Mouse (Mus musculus): ENCODE measurements around the gene Csnk2a2. TPM values are rescaled to one million over a fixed set of nuclear protein-coding genes. Genes with fewer than 3 reads are reported as not detected.

The Csnk2a2 gene
- polyA plus RNA-seq, 1 experiment from 2014 or later: 10.6 TPM

DNA sequence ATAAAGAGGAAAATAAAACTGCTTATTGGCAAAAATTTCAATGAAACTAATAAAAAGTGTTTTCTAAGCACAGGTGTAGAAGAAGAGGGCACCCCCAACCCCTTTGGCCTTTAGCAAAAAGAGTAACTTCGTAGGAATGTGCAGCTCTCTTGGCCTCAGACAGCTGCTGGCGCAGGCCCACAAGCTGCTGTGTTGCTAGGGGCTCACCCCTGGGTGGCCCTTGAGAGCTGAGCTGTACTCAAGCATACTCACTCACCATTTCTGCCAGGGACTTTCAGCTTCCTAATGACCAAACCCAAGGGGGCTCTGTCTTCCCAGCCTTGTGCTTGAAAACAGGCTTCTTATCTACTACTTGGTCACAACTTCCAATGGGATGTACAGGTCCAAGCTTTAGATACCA lies 23.3 kb downstream of the Csnk2a2 start:
- peaks cover 58% of the 10 kb centered on the region for H3K36me3 ChIP-seq
- no peak for ATAC-seq (replicated peaks)
- no peaks in the 10 kb centered on the region for H3K4me1 ChIP-seq
- H3K27me3 ChIP-seq: no peaks in the 10 kb centered on the region
- H3K27ac ChIP-seq (replicated peaks): no peak overlapping the region
- no peak overlapping the region for H3K9ac ChIP-seq (replicated peaks)
- 89% methylated on average over 2 of the region's 2 CpGs for WGBS
- H3K4me3 ChIP-seq: no peak overlapping the region
- H3K9me3 ChIP-seq: no peaks in the 10 kb centered on the region
- no peak overlapping the region for H3K4me2 ChIP-seq (replicated peaks)

DNA sequence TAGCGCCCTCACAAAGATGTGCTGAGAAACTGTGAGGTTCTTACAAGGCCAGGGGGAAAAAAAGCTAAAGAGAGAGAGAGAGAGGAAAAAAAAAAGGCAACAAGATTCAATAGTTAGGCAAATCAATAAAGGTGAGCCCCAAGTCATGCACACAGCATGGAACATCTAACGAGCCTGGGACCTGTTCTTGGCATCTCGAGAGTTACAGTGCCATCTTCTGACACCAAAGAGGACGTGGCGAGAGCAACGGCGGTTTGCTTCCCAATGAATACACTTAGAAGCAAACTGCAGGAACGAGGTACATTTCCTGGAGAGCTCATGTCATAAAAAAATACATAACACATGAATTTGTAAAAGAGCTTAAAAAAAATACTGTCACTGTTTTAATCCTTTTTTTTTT lies 37.3 kb downstream of the Csnk2a2 start:
- ATAC-seq (replicated peaks): no peak
- peaks cover 84% of the 10 kb centered on the region for H3K36me3 ChIP-seq

DNA sequence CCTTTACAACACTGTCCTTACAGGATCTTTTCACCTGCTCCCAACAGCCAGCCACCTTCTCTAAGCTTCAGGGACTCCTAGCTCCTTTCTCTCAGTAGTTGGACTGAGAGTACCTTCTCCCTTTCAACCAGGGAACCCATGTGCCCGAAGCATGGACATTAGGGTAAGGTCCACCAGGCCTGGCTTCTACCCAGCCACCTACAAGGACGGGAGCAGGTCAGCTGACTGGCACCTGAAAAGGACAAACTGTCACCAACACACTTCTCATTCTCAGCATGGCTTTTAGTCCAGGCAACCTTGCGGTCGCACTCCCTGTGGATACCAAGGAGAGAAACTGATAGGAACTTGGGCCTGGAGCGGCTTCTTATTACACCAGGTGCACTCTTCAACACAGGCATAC lies 39.6 kb downstream of the Csnk2a2 start:
- no peak overlapping the region for H3K27ac ChIP-seq (replicated peaks)
- H3K9me3 ChIP-seq: no peaks in the 10 kb centered on the region
- no peak overlapping the region for H3K9ac ChIP-seq (replicated peaks)
- WGBS: 96% methylated on average over 5 of the region's 5 CpGs
- H3K4me3 ChIP-seq: no peak overlapping the region
- H3K27me3 ChIP-seq: no peaks in the 10 kb centered on the region
- no peak overlapping the region for H3K4me2 ChIP-seq (replicated peaks)
- peaks cover 72% of the 10 kb centered on the region for H3K36me3 ChIP-seq
- no peaks in the 10 kb centered on the region for H3K4me1 ChIP-seq
- ATAC-seq (replicated peaks): no peak

More for the DNA sequence above, 37.3 kb downstream of the Csnk2a2 start:
- Histone ChIP-seq H3K4me3 (no peak overlapping the region), H3K27me3 (no peaks in the 10 kb centered on the region), H3K27ac (replicated peaks) (no peak overlapping the region), H3K4me2 (replicated peaks) (no peak overlapping the region), H3K9ac (replicated peaks) (no peak overlapping the region), H3K4me1 (no peaks in the 10 kb centered on the region), H3K9me3 (no peaks in the 10 kb centered on the region)
- 50% methylated on average over 8 of the region's 8 CpGs for WGBS

DNA sequence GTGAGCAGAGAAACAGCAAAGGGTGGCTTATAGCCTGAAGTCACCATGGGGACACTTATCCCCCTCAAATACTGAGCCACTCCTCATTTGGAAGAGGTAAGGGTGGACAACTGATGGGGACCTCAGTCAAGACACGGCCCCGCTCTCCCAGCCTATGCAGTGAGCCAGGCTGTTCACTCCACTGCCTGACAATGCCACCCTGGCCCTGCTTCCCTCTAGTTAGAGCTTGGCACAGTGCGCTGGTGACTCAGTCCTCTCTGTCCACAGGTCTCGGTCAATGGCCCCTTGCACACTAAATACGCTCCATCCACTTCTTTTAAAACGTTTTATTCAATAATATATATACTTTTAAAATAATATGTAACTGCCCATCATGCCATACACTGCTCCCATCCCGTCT lies 42.2 kb downstream of the Csnk2a2 start:
- Histone ChIP-seq H3K4me3 (no peak overlapping the region), H3K9me3 (no peaks in the 10 kb centered on the region), H3K36me3 (peaks cover 47% of the 10 kb centered on the region), H3K9ac (replicated peaks) (no peak overlapping the region), H3K4me2 (replicated peaks) (no peak overlapping the region), H3K27me3 (no peaks in the 10 kb centered on the region), H3K27ac (replicated peaks) (no peak overlapping the region), H3K4me1 (no peaks in the 10 kb centered on the region)
- ATAC-seq (replicated peaks): no peak; the same call in 1 of the 2 replicates
- 89% methylated on average over 7 of the region's 7 CpGs for WGBS

DNA sequence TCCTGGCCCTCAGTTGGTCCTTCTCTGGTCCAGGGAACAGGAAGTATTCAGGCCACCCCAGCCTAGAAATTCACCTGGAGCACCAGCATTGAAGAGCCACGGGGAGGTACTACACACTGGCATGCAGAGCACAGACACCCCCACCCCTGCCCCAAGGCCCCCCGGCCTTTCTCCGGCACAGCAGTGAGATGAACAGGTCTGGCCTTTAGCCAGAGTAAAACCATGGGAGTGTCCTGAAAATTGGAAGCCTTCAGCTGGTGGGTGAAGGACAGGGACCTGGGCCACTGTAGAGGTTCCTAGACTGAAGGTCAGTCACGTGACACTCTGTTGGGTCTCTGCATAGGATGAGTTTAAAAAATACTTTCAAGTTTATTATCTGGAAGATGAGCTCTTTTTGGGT lies 44.8 kb downstream of the Csnk2a2 start:
- 84% methylated on average over 4 of the region's 4 CpGs for WGBS
- no peak overlapping the region for H3K27ac ChIP-seq (replicated peaks)
- H3K36me3 ChIP-seq: peaks cover 29% of the 10 kb centered on the region
- H3K4me3 ChIP-seq: no peak overlapping the region
- no peaks in the 10 kb centered on the region for H3K27me3 ChIP-seq
- H3K4me1 ChIP-seq: no peaks in the 10 kb centered on the region
- no peak overlapping the region for H3K4me2 ChIP-seq (replicated peaks)
- H3K9ac ChIP-seq (replicated peaks): no peak overlapping the region
- ATAC-seq (replicated peaks): no peak
- H3K9me3 ChIP-seq: no peaks in the 10 kb centered on the region

DNA sequence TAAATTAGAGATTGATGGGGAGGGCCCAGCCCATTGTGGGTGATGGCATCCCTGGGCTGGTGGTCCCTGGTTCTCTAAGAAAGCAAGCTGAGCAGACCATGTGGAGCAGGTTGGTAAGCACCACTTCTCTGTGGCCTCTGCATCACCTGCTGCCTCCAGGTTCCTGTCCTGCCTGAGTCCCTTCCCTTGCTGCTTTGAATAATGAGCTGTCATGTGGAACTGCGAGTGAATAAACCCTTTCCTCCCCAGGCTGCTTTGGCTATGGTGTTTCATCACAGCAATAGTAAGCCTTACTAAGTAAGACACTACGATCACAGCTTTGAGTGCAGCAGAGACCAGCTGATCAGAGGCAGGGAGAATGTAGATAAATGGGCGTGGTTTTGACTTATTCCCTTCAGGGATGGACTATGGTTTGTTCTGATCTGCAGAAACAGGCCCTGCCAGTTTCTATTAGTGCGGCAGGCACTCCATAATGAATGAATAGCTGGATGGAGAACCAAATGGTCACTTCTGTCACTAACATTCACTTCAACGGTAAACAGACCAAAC lies 48.3 kb downstream of the Csnk2a2 start:
- Histone ChIP-seq H3K4me1 (0 out of 2 replicates have a peak, but pooled peaks cover 5% of the 10 kb centered on the region), H3K4me3 (no peak overlapping the region), H3K27me3 (no peaks in the 10 kb centered on the region), H3K36me3 (no peaks in the 10 kb centered on the region), H3K4me2 (replicated peaks) (no peak overlapping the region), H3K27ac (replicated peaks) (no peak overlapping the region), H3K9ac (replicated peaks) (no peak overlapping the region), H3K9me3 (no peaks in the 10 kb centered on the region)
- 57% methylated on average over 5 of the region's 5 CpGs for WGBS
- no peak for ATAC-seq (replicated peaks)

DNA sequence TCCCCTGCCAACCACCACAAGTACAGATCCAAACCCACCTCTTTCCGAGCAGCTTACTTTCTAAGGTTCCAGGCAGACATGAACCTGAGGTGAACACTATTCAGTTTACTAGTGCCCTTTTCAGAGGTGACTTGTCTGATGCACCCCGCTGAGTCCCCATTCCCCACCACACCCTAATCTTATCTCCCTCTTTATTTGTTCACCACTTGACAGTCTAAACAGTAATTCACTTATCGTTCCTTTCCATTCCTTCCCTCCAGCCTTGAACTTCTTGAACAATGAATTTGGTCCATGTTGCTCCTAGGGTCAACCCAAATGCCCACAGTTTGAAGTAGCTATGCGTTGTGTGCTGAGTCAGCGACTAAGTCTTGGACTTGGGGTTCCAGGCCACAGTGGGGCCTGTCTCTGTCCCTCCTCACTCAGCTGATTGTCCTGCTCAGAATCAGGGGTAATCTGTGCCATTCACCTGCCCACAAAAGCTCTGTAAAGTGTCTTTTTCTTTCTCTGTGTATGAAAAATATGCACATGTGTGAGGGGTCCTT lies 49.6 kb downstream of the Csnk2a2 start:
- 85% methylated on average over 5 of the region's 5 CpGs for WGBS
- Histone ChIP-seq H3K4me2 (replicated peaks) (no peak overlapping the region), H3K36me3 (no peaks in the 10 kb centered on the region), H3K27me3 (no peaks in the 10 kb centered on the region), H3K9me3 (no peaks in the 10 kb centered on the region), H3K9ac (replicated peaks) (no peak overlapping the region), H3K4me3 (no peak overlapping the region), H3K27ac (replicated peaks) (no peak overlapping the region), H3K4me1 (peaks cover 9% of the 10 kb centered on the region)
- ATAC-seq (replicated peaks): no peak

DNA sequence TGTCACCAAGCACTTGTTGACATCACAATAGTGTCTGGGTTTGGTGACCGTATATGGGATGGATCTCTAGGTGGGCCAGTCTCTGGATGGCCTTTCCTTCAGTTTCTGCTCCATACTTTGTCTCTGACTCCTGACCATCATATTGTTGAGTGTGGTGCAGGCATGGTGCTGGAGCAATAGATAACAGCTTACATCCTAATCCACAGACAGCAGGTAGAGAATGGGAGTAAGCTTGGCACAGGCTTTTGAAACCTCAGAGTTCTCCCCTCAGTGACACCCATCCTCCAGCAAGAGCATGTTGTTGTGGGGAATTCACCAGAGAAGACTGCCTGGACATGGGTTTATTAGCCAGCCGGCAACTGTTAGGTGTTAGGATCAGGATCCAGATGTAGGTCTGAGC lies 50.4 kb downstream of the Csnk2a2 start:
- no peak overlapping the region for H3K4me2 ChIP-seq (replicated peaks)
- H3K36me3 ChIP-seq: no peaks in the 10 kb centered on the region
- no peak overlapping the region for H3K27ac ChIP-seq (replicated peaks)
- 93% methylated on average over 2 of the region's 2 CpGs for WGBS
- ATAC-seq (replicated peaks): no peak
- H3K9ac ChIP-seq (replicated peaks): no peak overlapping the region
- peaks cover 11% of the 10 kb centered on the region for H3K4me1 ChIP-seq
- no peaks in the 10 kb centered on the region for H3K27me3 ChIP-seq
- no peak overlapping the region for H3K4me3 ChIP-seq
- H3K9me3 ChIP-seq: no peaks in the 10 kb centered on the region

DNA sequence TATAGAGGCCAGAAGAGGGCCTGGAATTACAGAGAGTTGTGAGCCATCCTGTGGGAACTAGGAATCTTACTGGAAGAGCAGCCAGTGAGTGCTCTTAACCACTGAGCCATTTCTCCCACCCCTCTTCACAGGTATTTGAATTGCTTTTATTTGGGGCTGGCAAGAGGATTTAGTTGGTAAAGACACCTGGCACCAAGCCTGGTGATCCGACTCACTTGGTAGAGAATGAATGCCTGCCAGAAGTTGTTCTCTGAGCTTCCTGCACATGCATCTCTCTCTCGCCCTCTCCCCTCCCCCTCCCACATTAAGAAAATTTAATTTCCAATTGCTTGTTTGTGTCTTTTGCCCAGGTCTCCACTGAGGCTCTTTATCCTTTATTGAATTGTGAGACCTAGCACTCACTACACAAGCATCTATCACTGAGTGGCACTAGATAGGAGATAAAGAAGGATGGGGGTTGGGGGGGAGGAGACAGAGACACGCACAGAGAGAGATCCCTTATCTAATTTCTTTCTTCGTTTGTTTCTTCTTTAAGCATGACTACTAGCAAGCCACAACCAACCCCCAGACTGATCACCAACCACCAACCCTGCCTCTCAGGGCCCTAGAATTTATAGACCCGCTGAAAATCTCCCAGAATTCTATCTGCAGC lies 52.4 kb downstream of the Csnk2a2 start:
- ATAC-seq (replicated peaks): no peak
- no peak overlapping the region for H3K27ac ChIP-seq (replicated peaks)
- no peaks in the 10 kb centered on the region for H3K9me3 ChIP-seq
- no peaks in the 10 kb centered on the region for H3K27me3 ChIP-seq
- WGBS: 51% methylated on average over 5 of the region's 5 CpGs
- no peaks in the 10 kb centered on the region for H3K36me3 ChIP-seq
- H3K4me3 ChIP-seq: no peak overlapping the region
- H3K4me1 ChIP-seq: peaks cover 28% of the 10 kb centered on the region
- no peak overlapping the region for H3K9ac ChIP-seq (replicated peaks)
- no peak overlapping the region for H3K4me2 ChIP-seq (replicated peaks)

DNA sequence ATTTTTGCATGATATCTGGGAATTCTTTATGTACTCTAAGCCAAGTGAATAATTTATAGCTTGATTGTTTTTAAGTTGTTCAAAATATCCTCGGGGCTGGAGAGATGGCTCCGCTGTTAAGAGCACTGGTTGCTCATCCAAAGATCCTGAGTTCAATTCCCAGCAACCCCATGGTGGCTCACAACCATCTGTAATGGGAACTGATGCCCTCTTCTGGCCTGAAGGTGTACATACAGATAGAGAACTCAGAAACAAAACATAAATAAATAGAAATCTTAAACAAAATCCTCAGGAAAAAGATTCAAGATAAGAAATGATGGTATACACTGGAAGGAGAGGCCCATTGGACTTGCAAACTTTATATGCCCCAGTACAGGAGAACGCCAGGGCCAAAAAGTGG lies 53.9 kb downstream of the Csnk2a2 start:
- Histone ChIP-seq H3K4me3 (no peak overlapping the region), H3K36me3 (no peaks in the 10 kb centered on the region), H3K4me2 (replicated peaks) (no peak overlapping the region), H3K9ac (replicated peaks) (no peak overlapping the region), H3K27ac (replicated peaks) (no peak overlapping the region), H3K27me3 (no peaks in the 10 kb centered on the region), H3K4me1 (peaks cover 40% of the 10 kb centered on the region), H3K9me3 (no peaks in the 10 kb centered on the region)
- WGBS: 93% methylated on average over 3 of the region's 3 CpGs
- ATAC-seq (replicated peaks): no peak

DNA sequence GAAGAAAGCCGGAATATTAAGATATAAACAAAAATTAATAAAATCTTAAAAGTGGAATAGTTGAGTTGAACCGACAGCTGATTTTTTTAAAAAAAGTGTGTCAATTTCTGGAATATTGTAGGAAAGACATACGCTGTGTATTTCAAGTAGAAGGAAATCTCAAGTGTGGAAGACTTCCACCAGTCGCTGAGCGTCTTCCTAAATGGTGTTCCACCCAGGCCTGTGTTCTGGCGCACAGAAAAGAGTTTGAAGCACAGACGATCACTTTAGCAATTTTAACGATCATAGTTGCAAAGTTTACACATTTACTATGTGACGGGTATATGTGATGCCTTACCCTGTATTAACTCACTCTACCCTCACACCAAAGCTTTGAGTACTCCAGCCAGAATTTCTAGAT lies 54.4 kb downstream of the Csnk2a2 start:
- ATAC-seq (replicated peaks): no peak
- Histone ChIP-seq H3K4me3 (peak overlapping the region; percentile 94), H3K4me1 (peaks cover 44% of the 10 kb centered on the region), H3K36me3 (no peaks in the 10 kb centered on the region), H3K27me3 (no peaks in the 10 kb centered on the region), H3K9ac (replicated peaks) (no peak overlapping the region), H3K27ac (replicated peaks) (peak overlapping the region; percentile 92), H3K4me2 (replicated peaks) (peak overlapping the region; percentile 70), H3K9me3 (no peaks in the 10 kb centered on the region)
- WGBS: 78% methylated on average over 9 of the region's 9 CpGs

DNA sequence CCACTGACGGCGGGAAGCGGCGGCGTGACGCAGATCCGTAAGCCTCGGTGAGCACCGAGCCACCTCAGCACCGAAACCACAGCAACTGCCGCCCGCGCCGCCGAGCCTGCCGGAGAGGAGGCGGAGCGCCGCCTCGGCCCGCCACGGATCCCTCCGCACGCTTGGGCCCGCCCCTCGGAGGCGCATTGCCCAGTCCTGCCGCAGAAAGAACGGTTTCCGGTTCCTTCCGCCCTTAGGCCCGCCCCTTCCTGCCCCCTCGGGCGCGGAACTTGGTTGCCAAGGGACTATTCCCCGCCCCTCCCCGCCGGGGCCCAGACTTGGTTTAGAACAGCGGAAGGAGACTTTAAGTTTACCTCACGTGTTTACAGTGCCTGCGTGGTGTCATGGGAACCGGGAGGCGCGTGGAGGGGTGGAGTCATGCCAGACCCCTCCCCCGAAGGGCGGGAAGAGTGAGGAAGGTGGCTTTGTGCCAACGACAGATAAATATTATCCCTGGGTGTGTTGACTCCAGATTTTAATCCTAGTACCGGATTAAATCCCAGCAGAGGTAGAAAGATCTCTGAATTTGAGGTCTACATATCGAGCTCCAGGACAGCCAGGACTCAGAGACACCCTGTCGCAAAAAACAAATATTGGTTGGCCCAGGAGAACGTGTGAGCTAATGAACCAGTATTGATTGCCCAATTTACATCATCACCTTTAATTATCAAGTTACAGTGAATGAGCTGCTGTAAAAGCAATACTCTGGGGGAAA lies 55.0 kb downstream of the Csnk2a2 start, which contains the start of gene Cfap20:
Cfap20 (minus strand) TSS at position 184 of the 754 bp plus-strand sequence.
- peak; percentile 95 for ATAC-seq (replicated peaks)
- Histone ChIP-seq H3K27me3 (no peaks in the 10 kb centered on the region), H3K36me3 (no peaks in the 10 kb centered on the region), H3K9ac (replicated peaks) (peak within 1 kb of the TSS; percentile 95), H3K27ac (replicated peaks) (peak within 1 kb of the TSS; percentile 92), H3K4me1 (peaks cover 50% of the 10 kb centered on the region), H3K9me3 (no peaks in the 10 kb centered on the region), H3K4me2 (replicated peaks) (peak within 1 kb of the TSS; percentile 70), H3K4me3 (peak within 1 kb of the TSS; percentile 94)
- WGBS: under 1% methylated on average over 47 of the region's 51 CpGs
